21 mouse cellular contexts compared by ENCODE assay signal in the genomic region with DNA sequence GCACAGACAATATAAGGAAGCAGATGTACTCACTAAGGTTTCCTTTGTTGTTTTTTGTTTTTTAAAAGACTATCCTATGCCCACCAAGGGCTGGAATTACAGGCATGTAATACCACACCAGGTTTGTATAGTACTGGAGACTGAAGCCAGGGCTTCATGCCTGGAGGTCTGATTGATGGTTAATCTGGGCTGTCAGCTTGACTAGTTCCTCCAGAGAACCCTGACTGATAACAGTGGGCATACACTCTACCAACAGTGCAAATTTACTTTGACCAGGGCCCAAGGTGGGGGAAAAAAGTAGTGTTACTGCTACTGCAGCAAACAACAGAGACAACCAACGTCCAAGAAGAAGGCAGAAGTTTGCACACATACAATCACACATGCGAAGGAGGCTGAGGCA.
"Had no signal": no experiment of that assay in that cellular context is flagged by ENCODE, and none has a peak within 500 bp of the region (broad histone marks: within the 10 kb centered on the region; RNA-seq: fewer than 3 reads in every experiment).

No protein-coding gene starts in this region.

- H3K9ac ChIP-seq: limb, embryonic 15.5 days; liver, embryonic 14.5 days; midbrain, embryonic 12.5 days; midbrain, embryonic 15.5 days; neural tube, embryonic 12.5 days; neural tube, embryonic 15.5 days had no signal

- DNase-seq: kidney, adult 18-20 months; kidney, adult 9 months; kidney, postnatal 14 days; kidney, postnatal 4 days; left cerebral cortex, postnatal 4 days; lung, postnatal 14 days; right cerebral cortex, adult 18-20 months; right cerebral cortex, postnatal 14 days; right cerebral cortex, postnatal 4 days; thymus, adult 2 months; thymus, postnatal 14 days had no signal

- H3K9me3 ChIP-seq: limb, embryonic 12.5 days; limb, embryonic 15.5 days; midbrain, embryonic 12.5 days; midbrain, embryonic 15.5 days; neural tube, embryonic 12.5 days; neural tube, embryonic 15.5 days had no signal

- ATAC-seq: inflammation-experienced regulatory T-cells, adult 6 months; intestine, embryonic 16.5 days; midbrain, embryonic 15.5 days had no signal

- H3K4me3 ChIP-seq: limb, embryonic 12.5 days; limb, embryonic 15.5 days; midbrain, embryonic 12.5 days; midbrain, embryonic 15.5 days; neural tube, embryonic 12.5 days; neural tube, embryonic 15.5 days had no signal

- H3K4me2 ChIP-seq: limb, embryonic 12.5 days; limb, embryonic 15.5 days; midbrain, embryonic 12.5 days; midbrain, embryonic 15.5 days; neural tube, embryonic 12.5 days; neural tube, embryonic 15.5 days had no signal

- H3K27me3 ChIP-seq: midbrain, embryonic 15.5 days; neural tube, embryonic 12.5 days; neural tube, embryonic 15.5 days had no signal

- H3K27ac ChIP-seq: limb, embryonic 12.5 days; limb, embryonic 15.5 days; liver, embryonic 14.5 days; midbrain, embryonic 12.5 days; midbrain, embryonic 15.5 days; neural tube, embryonic 12.5 days; neural tube, embryonic 15.5 days; stomach, postnatal 0 days had no signal
